Mouse (Mus musculus) hindbrain, embryonic 10.5 days (tissue): ENCODE results near the gene Foxn3. TPM values are rescaled to one million over a fixed set of nuclear protein-coding genes. Genes with fewer than 3 reads are reported as not detected.

Experiments
- DNase-seq: peaks from one replicate; pipeline ENCODE4 v3.0.0-alpha.2; 2017; ENCODE audit warnings: low spot score
- H3K27ac ChIP-seq: fragments of 300-500 bp; sonication (generic); 2 replicates; pipeline ENCODE4 v1.5.1; 2016; ENCODE audit warnings: mild to moderate bottlenecking, moderate library complexity
- H3K27me3 ChIP-seq: fragments of 300-500 bp; sonication (generic); 2 replicates; pipeline ENCODE4 v1.6.1; 2016; ENCODE audit warnings: mild to moderate bottlenecking; ENCODE audit not compliant: poor library complexity, insufficient read depth, severe bottlenecking
- H3K36me3 ChIP-seq: fragments of 300-500 bp; sonication (generic); 2 replicates; pipeline ENCODE4 v1.6.1; 2016; ENCODE audit warnings: mild to moderate bottlenecking, moderate library complexity
- H3K4me1 ChIP-seq: fragments of 300-500 bp; sonication (generic); replicated peaks from 2 replicates; pipeline ENCODE4 v1.6.1; 2016; ENCODE audit warnings: mild to moderate bottlenecking
- H3K4me3 ChIP-seq: fragments of 300-500 bp; sonication (generic); 2 replicates; pipeline ENCODE4 v1.5.1; 2016; ENCODE audit warnings: mild to moderate bottlenecking, moderate library complexity
- H3K9me3 ChIP-seq: fragments of 300-500 bp; sonication (generic); 2 replicates; pipeline ENCODE4 v1.6.1; 2016; ENCODE audit warnings: mild to moderate bottlenecking, moderate library complexity
- WGBS: fragments of 180-500 bp; shearing (Covaris S2); methylation state at CpG from one replicate; pipeline ENCODE4 v1.1.7; 2016; 5-methylcytosine and 5-hydroxymethylcytosine counted together
- polyA plus RNA-seq: library from polyadenylated mRNA; unstranded; fragments of >200 nt; fragmentation: Nextera tagmentation; extraction: Ambion mirVana; gene quantifications from 2 replicates; pipeline ENCODE4 v1.2.1, GENCODE M21; 2016

Foxn3 gene
- polyA plus RNA-seq, 1 experiment from 2014 or later: 56.3 TPM

DNA sequence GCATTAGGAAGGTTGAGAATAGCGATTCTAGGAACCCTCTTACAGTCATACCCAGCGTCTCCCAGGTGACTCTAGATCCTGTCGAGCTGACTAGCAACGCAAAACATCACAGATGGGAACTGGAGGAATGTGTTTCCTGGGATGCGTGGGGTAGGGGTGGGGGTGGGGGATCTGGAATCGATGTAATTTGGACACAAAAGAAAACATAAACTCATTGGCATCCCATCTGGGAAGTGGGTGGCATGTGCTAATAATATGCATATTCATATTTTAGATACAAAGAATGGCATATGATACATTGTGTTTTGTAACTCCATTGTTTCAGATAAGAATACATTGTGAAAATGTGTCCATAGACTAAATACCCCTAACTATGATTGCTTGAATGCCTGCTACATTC lies 393.5 kb downstream of the Foxn3 start:
- H3K36me3 ChIP-seq: no peaks in the 10 kb centered on the region
- WGBS: 92% methylated on average over 6 of the region's 6 CpGs
- H3K4me3 ChIP-seq: no peak overlapping the region
- 0 out of 2 replicates have a peak, but pooled peaks cover 6% of the 10 kb centered on the region for H3K9me3 ChIP-seq
- H3K27ac ChIP-seq: no peak overlapping the region
- DNase-seq: no peak
- H3K27me3 ChIP-seq: no peaks in the 10 kb centered on the region
- peaks cover under 1% of the 10 kb centered on the region; the same call in 1 of the 2 replicates for H3K4me1 ChIP-seq

DNA sequence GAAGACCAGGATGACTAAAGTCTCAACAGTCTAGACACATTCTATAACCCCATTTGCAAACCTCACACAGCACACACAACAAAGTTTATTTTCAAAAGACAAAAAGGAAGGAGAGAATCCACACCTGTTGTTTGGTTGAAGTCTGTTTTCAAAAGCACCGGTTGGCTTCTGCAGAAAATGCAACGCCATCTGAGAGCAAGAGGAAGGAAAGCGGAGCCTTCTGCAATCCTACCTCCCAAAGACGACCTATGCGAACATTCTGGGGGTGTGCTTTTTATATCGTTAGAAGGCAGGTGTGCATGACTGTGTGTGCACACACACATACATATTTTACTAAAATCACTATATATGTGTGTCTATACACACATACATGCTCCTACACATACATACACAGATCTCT lies 397.3 kb downstream of the Foxn3 start:
- Histone ChIP-seq H3K27ac (no peak overlapping the region), H3K27me3 (no peaks in the 10 kb centered on the region), H3K9me3 (no peaks in the 10 kb centered on the region), H3K4me3 (no peak overlapping the region), H3K4me1 (peaks cover 25% of the 10 kb centered on the region), H3K36me3 (no peaks in the 10 kb centered on the region)
- 97% methylated on average over 6 of the region's 6 CpGs for WGBS
- DNase-seq: no peak

DNA sequence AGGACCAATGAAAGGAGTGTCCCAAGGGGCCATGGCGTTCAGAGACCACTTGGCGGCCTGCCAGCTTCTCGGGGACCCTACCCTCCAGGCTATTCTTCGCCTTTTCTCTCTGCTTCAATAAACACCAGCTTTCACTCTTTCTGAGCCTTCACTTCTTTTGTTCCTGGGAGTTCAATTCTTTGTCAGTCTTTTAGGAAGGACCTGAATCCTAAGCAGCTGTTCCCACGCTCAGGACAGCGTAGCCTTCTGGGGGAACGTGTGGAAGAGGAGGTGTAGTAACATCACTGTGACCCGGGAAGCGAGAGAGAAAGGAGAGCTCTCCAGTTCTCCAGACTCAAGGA lies 400.1 kb downstream of the Foxn3 start:
- peak; percentile 29 for DNase-seq
- Histone ChIP-seq H3K27me3 (no peaks in the 10 kb centered on the region), H3K4me3 (no peak overlapping the region), H3K27ac (peak overlapping the region; percentile 78), H3K9me3 (0 out of 2 replicates have a peak, but pooled peaks cover under 1% of the 10 kb centered on the region), H3K4me1 (peaks cover 25% of the 10 kb centered on the region), H3K36me3 (no peaks in the 10 kb centered on the region)
- 52% methylated on average over 9 of the region's 9 CpGs for WGBS

DNA sequence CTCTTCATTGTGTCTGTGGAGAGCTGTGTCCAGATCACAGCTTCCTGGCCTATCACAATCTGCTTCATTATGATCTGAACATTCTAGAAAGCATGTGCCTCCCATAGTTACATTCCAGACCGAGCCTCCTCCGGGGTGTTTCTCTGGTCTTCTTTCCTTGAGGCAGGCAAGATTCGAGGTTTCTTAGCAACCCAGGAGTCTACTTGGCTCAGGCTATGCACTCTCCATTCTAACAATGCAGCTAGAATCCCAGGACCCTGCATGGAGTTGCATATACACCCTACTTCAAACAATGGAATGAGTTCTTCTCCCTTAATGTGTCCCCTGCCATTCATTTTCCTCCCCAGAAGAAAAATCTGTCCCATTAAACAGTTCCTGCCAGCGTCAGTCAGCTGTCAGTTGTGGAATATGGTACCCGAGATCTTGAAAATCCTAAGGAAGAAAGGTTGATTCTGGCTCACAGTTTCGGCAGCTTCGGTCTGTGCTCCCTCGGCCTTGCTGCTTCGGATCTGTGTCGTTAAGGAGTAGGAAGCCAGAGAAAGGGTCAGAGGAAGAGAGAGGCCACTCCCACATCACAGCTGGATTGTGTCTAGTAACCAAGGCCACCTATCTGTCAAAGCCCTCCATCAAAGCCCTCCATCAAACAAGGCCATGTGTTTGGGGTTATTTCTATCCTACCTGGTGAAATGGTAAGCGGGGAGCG lies 400.6 kb downstream of the Foxn3 start:
- H3K4me1 ChIP-seq: peaks cover 25% of the 10 kb centered on the region
- H3K4me3 ChIP-seq: no peak overlapping the region
- no peaks in the 10 kb centered on the region for H3K27me3 ChIP-seq
- WGBS: 70% methylated on average over 12 of the region's 12 CpGs
- no peaks in the 10 kb centered on the region for H3K36me3 ChIP-seq
- H3K9me3 ChIP-seq: peaks cover 4% of the 10 kb centered on the region; the same call in 1 of the 2 replicates
- no peak for DNase-seq
- peak overlapping the region; percentile 78 for H3K27ac ChIP-seq

DNA sequence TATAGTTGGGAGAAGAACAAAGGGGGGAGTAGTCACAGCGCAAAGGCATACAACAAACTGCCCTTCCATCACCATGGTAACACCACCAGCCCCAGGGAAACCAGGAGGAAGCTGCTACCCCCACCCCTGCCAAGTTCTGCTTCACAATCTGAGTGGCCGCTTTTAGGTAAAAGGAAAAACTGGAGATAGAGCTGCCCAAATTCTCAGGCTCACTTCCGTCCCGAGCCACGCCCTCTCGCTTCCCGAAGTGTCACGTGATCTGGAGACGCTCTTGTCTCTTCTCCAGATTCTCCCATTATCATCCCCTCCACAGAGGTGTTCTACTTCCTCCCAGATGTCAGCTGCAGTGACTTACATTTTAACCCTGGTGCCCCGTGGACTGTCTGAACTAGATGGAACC lies 401.2 kb downstream of the Foxn3 start:
- Histone ChIP-seq H3K27ac (peak overlapping the region; percentile 78), H3K4me1 (peaks cover 25% of the 10 kb centered on the region), H3K4me3 (no peak overlapping the region), H3K36me3 (no peaks in the 10 kb centered on the region), H3K27me3 (no peaks in the 10 kb centered on the region), H3K9me3 (peaks cover 4% of the 10 kb centered on the region; the same call in 1 of the 2 replicates)
- DNase-seq: no peak
- WGBS: 73% methylated on average over 10 of the region's 10 CpGs

DNA sequence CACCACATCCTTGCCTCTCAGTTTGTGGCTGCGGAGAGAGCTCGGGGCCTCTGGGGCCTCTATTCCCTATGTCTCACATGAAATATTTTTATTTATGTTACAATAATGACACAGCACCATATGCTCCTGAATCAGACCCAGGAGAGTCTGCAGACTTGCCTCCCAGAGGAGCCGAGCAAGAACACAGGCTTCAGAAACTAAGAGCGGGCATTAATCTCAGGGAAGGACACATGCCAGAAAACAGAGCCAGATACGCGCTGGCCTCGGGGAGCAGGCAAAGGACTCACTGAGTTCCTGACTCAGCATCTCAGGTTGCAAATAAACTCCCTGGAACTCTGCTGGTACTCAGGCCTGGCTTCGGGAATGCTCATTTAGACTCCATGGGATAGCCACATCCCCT lies 403.3 kb downstream of the Foxn3 start:
- Histone ChIP-seq H3K27me3 (no peaks in the 10 kb centered on the region), H3K4me3 (no peak overlapping the region), H3K9me3 (peaks cover 4% of the 10 kb centered on the region; the same call in 1 of the 2 replicates), H3K4me1 (peaks cover 25% of the 10 kb centered on the region), H3K36me3 (no peaks in the 10 kb centered on the region), H3K27ac (no peak overlapping the region)
- 93% methylated on average over 8 of the region's 8 CpGs for WGBS
- DNase-seq: no peak

DNA sequence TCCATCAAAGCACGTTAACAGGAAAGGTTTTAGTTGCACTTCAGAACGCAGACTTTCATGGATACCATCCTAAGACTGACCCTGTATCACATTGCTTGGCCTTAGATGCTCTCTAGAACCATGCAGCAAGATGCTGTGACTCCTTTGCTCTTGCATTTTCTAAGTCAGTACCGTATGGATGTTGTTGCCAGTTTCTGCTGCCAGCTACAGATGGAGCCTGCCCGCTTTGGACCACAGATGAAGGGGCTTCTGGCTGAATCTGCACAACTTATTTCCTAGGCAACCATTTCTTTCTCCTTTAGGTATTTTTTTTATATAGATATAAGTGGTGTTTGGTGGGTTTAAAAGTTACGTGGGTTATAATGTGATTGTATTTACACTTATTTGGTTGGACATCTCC lies 407.5 kb downstream of the Foxn3 start:
- 89% methylated on average over 5 of the region's 5 CpGs for WGBS
- no peak for DNase-seq

DNA sequence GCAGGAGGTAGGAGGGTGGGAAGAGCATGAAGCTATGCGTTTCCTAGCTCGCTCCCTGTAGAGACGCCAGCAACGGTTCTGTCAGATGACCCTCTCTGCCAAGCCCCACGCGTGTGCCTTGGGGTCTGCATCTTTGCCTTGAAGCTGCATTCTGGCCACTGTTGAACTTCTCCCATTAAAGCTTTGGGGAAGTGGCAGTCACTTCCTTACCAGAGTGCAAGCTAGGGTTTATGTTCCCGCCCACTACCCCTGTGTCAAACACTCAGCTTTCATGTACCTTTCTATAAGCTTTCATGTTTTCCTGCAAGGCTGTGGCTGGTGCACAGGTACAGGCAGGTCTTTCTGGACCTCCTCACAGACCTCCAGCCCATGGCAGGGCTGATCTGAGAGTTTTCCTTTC lies 409.2 kb downstream of the Foxn3 start:
- Histone ChIP-seq H3K27ac (no peak overlapping the region), H3K4me3 (no peak overlapping the region), H3K36me3 (no peaks in the 10 kb centered on the region), H3K9me3 (peaks cover 8% of the 10 kb centered on the region), H3K4me1 (peaks cover 12% of the 10 kb centered on the region; the same call in 1 of the 2 replicates), H3K27me3 (no peaks in the 10 kb centered on the region)
- DNase-seq: no peak
- 86% methylated on average over 7 of the region's 7 CpGs for WGBS

More for the DNA sequence above, 407.5 kb downstream of the Foxn3 start:
- no peaks in the 10 kb centered on the region for H3K27me3 ChIP-seq
- peaks cover 12% of the 10 kb centered on the region; the same call in 1 of the 2 replicates for H3K4me1 ChIP-seq
- no peaks in the 10 kb centered on the region for H3K36me3 ChIP-seq
- no peak overlapping the region for H3K27ac ChIP-seq
- peaks cover 4% of the 10 kb centered on the region; the same call in 1 of the 2 replicates for H3K9me3 ChIP-seq
- no peak overlapping the region for H3K4me3 ChIP-seq

DNA sequence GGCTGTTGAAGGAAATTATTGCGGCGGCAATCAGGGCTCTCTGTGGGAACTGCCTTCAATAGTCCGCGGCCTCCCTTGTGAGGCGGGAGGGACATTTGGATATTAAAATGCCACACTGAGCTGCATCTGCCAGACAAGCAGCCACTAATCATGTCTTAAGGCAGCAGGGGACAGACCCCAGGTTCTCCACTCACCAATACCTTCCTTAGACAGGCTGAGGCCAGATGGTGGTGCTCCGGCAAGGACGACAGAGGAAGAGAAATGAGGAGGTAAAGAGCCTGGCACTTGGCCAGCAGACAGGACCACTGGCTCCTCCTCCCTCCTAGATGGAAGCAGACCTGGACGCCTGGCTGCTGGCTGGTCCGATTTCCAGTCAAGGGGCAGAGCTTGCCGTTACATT lies 409.7 kb downstream of the Foxn3 start:
- no peaks in the 10 kb centered on the region for H3K36me3 ChIP-seq
- peaks cover 12% of the 10 kb centered on the region; the same call in 1 of the 2 replicates for H3K4me1 ChIP-seq
- H3K27ac ChIP-seq: no peak overlapping the region
- H3K4me3 ChIP-seq: no peak overlapping the region
- no peak for DNase-seq
- H3K9me3 ChIP-seq: peaks cover 8% of the 10 kb centered on the region
- WGBS: 75% methylated on average over 10 of the region's 10 CpGs
- H3K27me3 ChIP-seq: no peaks in the 10 kb centered on the region

DNA sequence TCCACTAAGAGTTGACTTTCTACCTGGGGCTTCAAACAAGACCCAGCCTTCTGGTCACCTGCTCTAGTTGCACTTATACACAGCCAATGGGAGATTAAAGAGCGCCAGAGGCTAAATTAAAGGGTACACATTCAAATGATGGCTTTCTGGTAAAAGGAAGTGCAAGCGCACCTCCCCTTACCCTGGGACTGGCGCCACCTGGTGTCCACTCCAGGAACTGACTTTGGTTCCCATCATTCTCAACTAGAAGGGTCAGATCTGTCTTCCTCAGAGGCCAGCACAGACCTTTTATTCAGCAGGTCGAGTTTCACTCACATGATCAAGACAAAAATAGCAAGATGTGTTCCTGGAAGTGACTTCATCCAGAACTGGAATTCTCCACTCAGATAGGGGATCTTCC lies 413.3 kb downstream of the Foxn3 start:
- H3K4me1 ChIP-seq: peaks cover 12% of the 10 kb centered on the region; the same call in 1 of the 2 replicates
- H3K4me3 ChIP-seq: no peak overlapping the region
- no peaks in the 10 kb centered on the region for H3K36me3 ChIP-seq
- no peak overlapping the region for H3K27ac ChIP-seq
- WGBS: 53% methylated on average over 4 of the region's 4 CpGs
- peak; percentile 60 for DNase-seq
- H3K27me3 ChIP-seq: no peaks in the 10 kb centered on the region
- H3K9me3 ChIP-seq: peaks cover 4% of the 10 kb centered on the region; the same call in 1 of the 2 replicates

DNA sequence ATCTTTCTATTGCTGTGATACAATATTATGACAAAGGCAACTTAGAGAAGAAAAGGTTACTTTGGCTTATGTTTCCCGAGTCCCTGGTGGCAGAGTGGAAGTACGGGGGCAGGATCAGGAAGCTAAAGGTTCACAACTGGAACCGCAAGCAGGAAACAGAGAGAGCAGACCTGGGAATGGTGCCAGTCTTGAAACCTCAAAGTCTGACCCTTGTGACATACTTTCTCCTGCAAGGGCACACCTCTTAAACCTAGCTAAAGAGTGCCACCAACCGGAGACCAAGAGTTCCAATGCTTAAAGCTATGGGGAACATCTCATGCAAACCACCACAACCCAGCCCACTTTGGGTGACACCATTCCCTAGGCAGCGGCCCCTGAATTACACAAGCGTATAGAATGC lies 414.2 kb downstream of the Foxn3 start:
- Histone ChIP-seq H3K4me1 (peaks cover 12% of the 10 kb centered on the region; the same call in 1 of the 2 replicates), H3K4me3 (no peak overlapping the region), H3K36me3 (no peaks in the 10 kb centered on the region), H3K9me3 (peaks cover 4% of the 10 kb centered on the region; the same call in 1 of the 2 replicates), H3K27me3 (no peaks in the 10 kb centered on the region), H3K27ac (no peak overlapping the region)
- WGBS: 95% methylated on average over 6 of the region's 6 CpGs
- no peak for DNase-seq
